Mouse (Mus musculus) C2C12 (cell line): ENCODE measurements around the gene Iqck. TPM values are rescaled to one million over a fixed set of nuclear protein-coding genes. Genes with fewer than 3 reads are reported as not detected.

Source experiments
- H3K27me3 ChIP-seq: one replicate; pipeline ENCODE4 v1.6.1; 2011; ENCODE audit not compliant: control insufficient read depth, insufficient read depth, insufficient read length
- H3K36me3 ChIP-seq: one replicate; pipeline ENCODE4 v1.6.1; 2011; ENCODE audit not compliant: control insufficient read depth, insufficient read depth
- H3K4me3 ChIP-seq: one replicate; pipeline ENCODE4 v1.5.1; 2011; ENCODE audit warnings: mild to moderate bottlenecking, control low read depth; ENCODE audit not compliant: poor library complexity, insufficient read depth, severe bottlenecking
- H3K79me2 ChIP-seq: one replicate; pipeline ENCODE4 v1.6.1; 2011; ENCODE audit not compliant: control insufficient read depth, insufficient read depth
- H3K79me3 ChIP-seq: one replicate; pipeline ENCODE4 v1.6.1; 2011; ENCODE audit warnings: low read depth, control low read depth
- H3ac ChIP-seq: one replicate; pipeline ENCODE3; 2011; ENCODE audit warnings: low read depth; ENCODE audit not compliant: control insufficient read depth, insufficient read length
- CEBPB ChIP-seq: IDR thresholded peaks from one replicate; pipeline ENCODE4 v1.6.1; 2011; ENCODE audit warnings: low read depth, mild to moderate bottlenecking, control low read depth, moderate library complexity
- CTCF ChIP-seq: IDR thresholded peaks from one replicate; pipeline ENCODE4 v1.5.1; 2011; ENCODE audit not compliant: control insufficient read depth, insufficient read depth, insufficient read length
- FOSL1 ChIP-seq: IDR thresholded peaks from one replicate; pipeline ENCODE4 v1.8.0; 2011; ENCODE audit warnings: mild to moderate bottlenecking, low read length; ENCODE audit not compliant: poor library complexity, insufficient read depth, severe bottlenecking
- MAX ChIP-seq: IDR thresholded peaks from one replicate; pipeline ENCODE4 v1.6.1; 2011; ENCODE audit warnings: mild to moderate bottlenecking, control low read depth
- MYOD1 ChIP-seq: IDR thresholded peaks from one replicate; pipeline ENCODE4 v1.6.1; 2011; ENCODE audit warnings: low read depth; ENCODE audit not compliant: control insufficient read depth, insufficient read length
- MYOG ChIP-seq: IDR thresholded peaks from one replicate; pipeline ENCODE4 v1.6.1; 2011; ENCODE audit not compliant: control insufficient read depth, insufficient read length; ENCODE audit errors: extremely low read depth
- USF1 ChIP-seq: IDR thresholded peaks from one replicate; pipeline ENCODE4 v1.6.1; 2011; ENCODE audit warnings: low read depth, mild to moderate bottlenecking, control low read depth, moderate library complexity
- polyA plus RNA-seq: library from polyadenylated mRNA; unstranded; fragments of >200 nt; fragmentation: generic; extraction: Trizol; gene quantifications from one replicate; pipeline ENCODE4 v1.2.1, GENCODE M21; 2012; ENCODE audit warnings: missing spikeins

Iqck gene
- polyA plus RNA-seq, 1 experiment, result 0.53 TPM

GRCm38 (mm10) chr7:118879466-118880029, 24.0 kb downstream of the Iqck start:
- H3K27me3 ChIP-seq, result no peaks in the 10 kb centered on the region
- H3K79me3 ChIP-seq, result no peaks in the 10 kb centered on the region
- TF ChIP-seq FOSL1, result no peak
- no peaks in the 10 kb centered on the region for H3K36me3 ChIP-seq
- H3ac ChIP-seq, result no peak overlapping the region
- no peaks in the 10 kb centered on the region for H3K79me2 ChIP-seq
- H3K4me3 ChIP-seq, result no peak overlapping the region

- TF ChIP-seq MAX (no peak), MYOG (no peak), CTCF (no peak), USF1 (no peak), CEBPB (no peak), FOSL1 (no peak), MYOD1 (no peak)
Observed at GRCm38 (mm10) chr7:118883957-118884356, 28.4 kb downstream of the Iqck start.

GRCm38 (mm10) chr7:118884969-118885368, 29.4 kb downstream of the Iqck start:
- no peak overlapping the region for H3K4me3 ChIP-seq
- H3K36me3 ChIP-seq, result no peaks in the 10 kb centered on the region
- no peak overlapping the region for H3ac ChIP-seq
- no peaks in the 10 kb centered on the region for H3K79me2 ChIP-seq
- H3K27me3 ChIP-seq, result no peaks in the 10 kb centered on the region
- no peaks in the 10 kb centered on the region for H3K79me3 ChIP-seq
- TF ChIP-seq MYOG (no peak), FOSL1 (no peak), MYOD1 (no peak), MAX (no peak), CEBPB (no peak), USF1 (no peak), CTCF (no peak)

More at GRCm38 (mm10) chr7:118883957-118884356, 28.4 kb downstream of the Iqck start:
- no peaks in the 10 kb centered on the region for H3K36me3 ChIP-seq
- no peak overlapping the region for H3K4me3 ChIP-seq
- H3K79me3 ChIP-seq, result no peaks in the 10 kb centered on the region
- H3K27me3 ChIP-seq, result no peaks in the 10 kb centered on the region
- no peak overlapping the region for H3ac ChIP-seq
- no peaks in the 10 kb centered on the region for H3K79me2 ChIP-seq

GRCm38 (mm10) chr7:118887303-118888055, 31.9 kb downstream of the Iqck start:
- TF ChIP-seq MYOD1 (no peak), MAX (no peak), FOSL1 (no peak), USF1 (no peak), CEBPB (no peak), MYOG (no peak), CTCF (no peak)
- H3ac ChIP-seq, result no peak overlapping the region
- H3K36me3 ChIP-seq, result no peaks in the 10 kb centered on the region
- no peaks in the 10 kb centered on the region for H3K79me2 ChIP-seq
- no peaks in the 10 kb centered on the region for H3K27me3 ChIP-seq
- H3K79me3 ChIP-seq, result no peaks in the 10 kb centered on the region
- no peak overlapping the region for H3K4me3 ChIP-seq

GRCm38 (mm10) chr7:118889046-118889680, 33.6 kb downstream of the Iqck start:
- Histone ChIP-seq H3K27me3 (no peaks in the 10 kb centered on the region), H3K36me3 (no peaks in the 10 kb centered on the region), H3K79me2 (no peaks in the 10 kb centered on the region), H3ac (no peak overlapping the region), H3K4me3 (no peak overlapping the region), H3K79me3 (no peaks in the 10 kb centered on the region)
- TF ChIP-seq CEBPB, result no peak
- no peak for TF ChIP-seq MYOD1
- TF ChIP-seq FOSL1, result no peak
- TF ChIP-seq MAX, result no peak
- no peak for TF ChIP-seq USF1
- no peak for TF ChIP-seq MYOG
- TF ChIP-seq CTCF, result no peak
